Mouse (Mus musculus): Measurements from ENCODE around the gene Aff4. TPM values are rescaled to one million over a fixed set of nuclear protein-coding genes. Genes with fewer than 3 reads are reported as not detected.

The Aff4 gene
- total and polyA plus RNA-seq, 3 experiments = 19.8 to 50.6 (median 22.1) TPM

DNA sequence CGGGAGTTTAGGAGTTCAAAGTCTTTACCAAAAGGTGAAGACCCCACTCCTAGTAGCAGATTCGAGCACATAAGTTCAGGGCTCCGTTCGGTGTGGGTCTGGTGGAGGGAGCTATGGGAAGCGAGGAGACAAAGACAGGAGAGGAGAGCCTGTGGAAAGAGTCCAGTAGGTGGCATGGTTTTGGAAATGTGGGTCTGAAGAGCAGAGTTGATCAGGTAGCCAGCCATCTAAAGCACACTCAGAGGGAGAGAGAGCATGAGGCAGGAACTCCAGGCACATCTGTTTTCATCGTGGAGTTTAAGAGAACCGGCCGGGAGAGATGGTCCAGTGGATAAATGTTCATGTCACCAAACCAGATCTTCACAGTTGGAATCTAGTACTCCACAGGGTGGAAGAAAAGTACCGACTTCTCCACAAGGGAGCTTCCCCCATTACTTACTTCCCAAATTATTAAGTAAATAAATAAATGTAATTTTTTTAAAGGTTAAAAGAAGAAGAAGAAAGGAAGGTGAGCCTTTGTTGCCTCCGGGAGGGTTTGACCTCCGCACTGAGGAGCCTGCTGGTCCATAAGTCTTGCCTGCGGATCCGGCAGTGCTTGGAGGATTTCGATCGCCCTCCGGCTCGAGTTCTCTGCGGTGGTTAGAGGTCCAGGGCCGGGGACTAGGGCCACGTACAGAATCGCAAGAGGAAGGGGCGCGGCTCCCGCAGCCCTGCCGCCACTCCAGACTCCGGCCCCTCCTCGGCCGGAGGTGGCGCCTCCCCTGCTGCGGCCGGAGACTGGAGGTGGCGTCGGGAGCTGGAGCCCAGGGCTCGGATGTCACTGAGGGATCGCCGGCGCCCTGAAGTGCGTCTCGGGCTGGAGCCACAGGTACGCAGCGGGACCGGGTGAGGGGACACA, 106.1 kb downstream of the Aff4 start, which contains the start of the genes Gm10447 and Shroom1:
Gm10447 (minus strand) TSS at position 637 of the 898 bp plus-strand sequence.
Shroom1 (plus strand) TSS at position 732 of the 898 bp plus-strand sequence.
- TF ChIP-seq E2F4 (IDR thresholded peaks at IDR 0.05; ENCODE audit: insufficient replicate concordance, low read depth, low read length) = no peak
- TF ChIP-seq MAZ (IDR thresholded peaks at IDR 0.05; ENCODE audit: low read depth, low read length) = no peak
- TF ChIP-seq KAT2A (IDR thresholded peaks at IDR 0.05; ENCODE audit: insufficient replicate concordance, low read length) = no peak
- TF ChIP-seq USF2 (conservative IDR thresholded peaks at IDR 0.05; ENCODE audit: low read depth, low read length) = no peak
- no peak for TF ChIP-seq MAX (IDR thresholded peaks at IDR 0.05; ENCODE audit: low read length)
- TF ChIP-seq MEF2A (IDR thresholded peaks at IDR 0.05; ENCODE audit: borderline replicate concordance, low read depth, low read length) = no peak
- TF ChIP-seq USF1 (IDR thresholded peaks at IDR 0.05; ENCODE audit: low read depth, low read length) = no peak
- no peak for TF ChIP-seq BHLHE40 (IDR thresholded peaks at IDR 0.05; ENCODE audit: low read depth, low read length)
- TF ChIP-seq ZKSCAN1 (IDR thresholded peaks at IDR 0.05; ENCODE audit: borderline replicate concordance, low read depth, low read length) = no peak
- no peak for TF ChIP-seq SMC3 (IDR thresholded peaks at IDR 0.05; ENCODE audit: low read depth, low read length)
- TF ChIP-seq NELFE (IDR thresholded peaks at IDR 0.05; ENCODE audit: low read depth, low read length) = no peak
- TF ChIP-seq MYC (IDR thresholded peaks at IDR 0.05; ENCODE audit: low read depth, low read length) = no peak
- H3K27me3 ChIP-seq (replicated peaks) = peaks cover 1% of the 10 kb centered on the region
- DNase-seq (ENCODE audit: extremely low read depth) = no peak
- peaks cover 2 to 3% of the 10 kb centered on the region in 2 experiments; a peak in 2 of 4 replicates for H3K4me1 ChIP-seq (ENCODE audit: control insufficient read depth in 1 of 2, insufficient read depth in 2 of 2)
- H3K36me3 ChIP-seq (replicated peaks in 1 of 2; ENCODE audit: control insufficient read depth in 1 of 2, insufficient read depth in 1 of 2, low read length in 1 of 2) = no peaks in the 10 kb centered on the region
- no peak within 1 kb of the TSS for H3K4me3 ChIP-seq (replicated peaks in 1 of 3; ENCODE audit: low read depth in 2 of 3, low read length in 2 of 3, poor library complexity in 1 of 3)
- H3K27ac ChIP-seq (ENCODE audit: insufficient read depth, low read depth) = no peak within 1 kb of the TSS
- H3K9me3 ChIP-seq (replicated peaks; ENCODE audit: low read length) = peaks cover 5% of the 10 kb centered on the region
- in situ Hi-C loops (cut with MboI; ENCODE audit: low pct_ligation_motif_present, low pct_unique_long_range_greater_than_20kb, low sequenced_read_pairs) (no loop called here), dilution Hi-C loops (cut with MboI; ENCODE audit: extremely low pct_ligation_motif_present, extremely low pct_unique_long_range_greater_than_20kb, low sequenced_read_pairs) (no loop called here)
- no peak within 1 kb of the TSS for H3K9ac ChIP-seq (ENCODE audit: insufficient read depth, low read depth)
- H3K4me2 ChIP-seq (ENCODE audit: insufficient read depth, low read depth, poor library complexity, severe bottlenecking) = no peak within 1 kb of the TSS
- H3K79me2 ChIP-seq (replicated peaks; ENCODE audit: control insufficient read depth, extremely low read depth, insufficient read depth, poor library complexity, severe bottlenecking) = no peaks in the 10 kb centered on the region

DNA sequence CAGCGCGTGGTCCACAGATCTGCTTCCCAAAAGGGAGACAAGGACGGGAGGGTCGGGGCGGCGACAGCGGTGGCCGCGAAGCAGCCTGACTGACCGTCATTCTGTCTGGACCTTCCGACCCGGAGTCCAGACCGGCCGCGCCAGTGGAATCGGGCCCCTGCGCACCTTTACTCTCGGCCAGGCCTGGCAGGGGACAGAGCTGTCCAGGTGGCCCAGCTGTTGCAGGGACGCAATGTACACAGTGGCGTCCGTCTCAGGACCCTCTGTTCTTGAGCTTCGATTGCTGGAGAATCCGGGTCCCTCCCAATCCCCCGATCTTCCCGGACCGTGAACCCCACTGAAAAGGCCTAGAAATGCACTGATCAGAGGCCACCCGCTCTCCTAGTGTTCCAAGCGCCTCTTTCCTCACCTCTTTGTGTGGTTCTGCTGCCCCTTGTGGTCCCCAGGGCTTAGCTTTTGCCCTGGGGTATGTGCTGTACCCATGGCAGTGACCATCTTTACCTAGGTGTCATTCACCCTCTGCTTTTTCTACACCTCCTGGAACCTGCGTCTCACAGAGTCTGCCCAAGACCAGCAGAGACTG, 106.8 kb downstream of the Aff4 start:
- no peak for DNase-seq (ENCODE audit: extremely low read depth)
- Histone ChIP-seq H3K27me3 (replicated peaks) (peaks cover under 1% of the 10 kb centered on the region), H3K9me3 (replicated peaks; ENCODE audit: low read length) (peaks cover 5% of the 10 kb centered on the region), H3K79me2 (replicated peaks; ENCODE audit: control insufficient read depth, extremely low read depth, insufficient read depth, poor library complexity, severe bottlenecking) (no peaks in the 10 kb centered on the region), H3K27ac (ENCODE audit: insufficient read depth, low read depth) (no peak overlapping the region), H3K9ac (ENCODE audit: insufficient read depth, low read depth) (no peak overlapping the region), H3K4me3 (replicated peaks in 1 of 3; ENCODE audit: low read depth in 2 of 3, low read length in 2 of 3, poor library complexity in 1 of 3) (no peak overlapping the region), H3K36me3 (replicated peaks in 1 of 2; ENCODE audit: control insufficient read depth in 1 of 2, insufficient read depth in 1 of 2, low read length in 1 of 2) (no peaks in the 10 kb centered on the region), H3K4me1 (ENCODE audit: control insufficient read depth in 1 of 2, insufficient read depth in 2 of 2) (peaks cover 2 to 4% of the 10 kb centered on the region in 2 experiments; a peak in 2 of 4 replicates), H3K4me2 (ENCODE audit: insufficient read depth, low read depth, poor library complexity, severe bottlenecking) (no peak overlapping the region)
- in situ Hi-C loops (cut with MboI; ENCODE audit: low pct_ligation_motif_present, low pct_unique_long_range_greater_than_20kb, low sequenced_read_pairs) = no loop called here
- TF ChIP-seq TBP (conservative IDR thresholded peaks at IDR 0.05; ENCODE audit: low read depth, low read length) = no peak
- no peak for TF ChIP-seq POLR2AphosphoS2 (IDR thresholded peaks at IDR 0.05; ENCODE audit: low read depth, low read length)
- no peak for TF ChIP-seq SMC3 (IDR thresholded peaks at IDR 0.05; ENCODE audit: low read depth, low read length)
- TF ChIP-seq ZKSCAN1 (IDR thresholded peaks at IDR 0.05; ENCODE audit: borderline replicate concordance, low read depth, low read length) = no peak
- TF ChIP-seq MAX (IDR thresholded peaks at IDR 0.05; ENCODE audit: low read length) = no peak
- no peak for TF ChIP-seq UBTF (IDR thresholded peaks at IDR 0.05; ENCODE audit: low read depth, low read length)
- no peak for TF ChIP-seq RCOR1 (conservative IDR thresholded peaks at IDR 0.05; ENCODE audit: low read depth, low read length)
- no peak for TF ChIP-seq HCFC1 (IDR thresholded peaks at IDR 0.05; ENCODE audit: low read depth, low read length)
- no peak for TF ChIP-seq E2F4 (IDR thresholded peaks at IDR 0.05; ENCODE audit: insufficient replicate concordance, low read depth, low read length)
- no peak for TF ChIP-seq KAT2A (IDR thresholded peaks at IDR 0.05; ENCODE audit: insufficient replicate concordance, low read length)
- TF ChIP-seq JUND (conservative IDR thresholded peaks at IDR 0.05; ENCODE audit: low read depth, low read length) = no peak
- TF ChIP-seq CHD2 (IDR thresholded peaks at IDR 0.05; ENCODE audit: low read length) = no peak
- TF ChIP-seq ZC3H11A (IDR thresholded peaks at IDR 0.05; ENCODE audit: low read depth, low read length) = no peak
- no peak for TF ChIP-seq USF1 (IDR thresholded peaks at IDR 0.05; ENCODE audit: low read depth, low read length)
- no peak for TF ChIP-seq IRF4 (IDR thresholded peaks at IDR 0.05; ENCODE audit: low read depth, low read length)
- TF ChIP-seq NRF1 (IDR thresholded peaks at IDR 0.05; ENCODE audit: low read depth, low read length) = no peak
- TF ChIP-seq ZNF384 (IDR thresholded peaks at IDR 0.05; ENCODE audit: low read depth, low read length) = no peak
- TF ChIP-seq NELFE (IDR thresholded peaks at IDR 0.05; ENCODE audit: low read depth, low read length) = no peak
- TF ChIP-seq TCF12 (IDR thresholded peaks at IDR 0.05; ENCODE audit: low read depth, low read length) = no peak
- dilution Hi-C loops (cut with MboI; ENCODE audit: extremely low pct_ligation_motif_present, extremely low pct_unique_long_range_greater_than_20kb, low sequenced_read_pairs) = no loop called here
